Mouse (Mus musculus) regulatory T cell (primary cell): ENCODE measurements at regions not wholly inside any gene's neighbourhood (a gene's known extent, or its start where the extent isn't known, plus 50 kb on each side); places are given as distances from the start of the nearest gene placed in this dataset.

Experiments
- in situ Hi-C: fragments of 300-600 bp; cut with MboI, MseI; formaldehyde crosslinking; loops from one replicate; pipeline ENCODE4 v1.15.1; 2025; ENCODE audit warnings: high pct_unique_total_duplicates

- in situ Hi-C loops = no loop called here
These were observed 245.0 kb upstream of the Cnr1 start for GRCm38 (mm10) chr4:33679351-33679750.

GRCm38 (mm10) chr4:33686135-33686534 is 238.3 kb upstream of the Cnr1 start:
- in situ Hi-C loops = no loop called here

- in situ Hi-C loops = no loop called here
These were observed 237.0 kb upstream of the Cnr1 start for GRCm38 (mm10) chr4:33687434-33687833.

- in situ Hi-C loops = no loop called here
These were observed 231.0 kb upstream of the Cnr1 start for GRCm38 (mm10) chr4:33693441-33693840.

- in situ Hi-C loops = no loop called here
These were observed 227.4 kb upstream of the Cnr1 start for GRCm38 (mm10) chr4:33696969-33697368.

- in situ Hi-C loops = no loop called here
These were observed 222.2 kb upstream of the Cnr1 start for GRCm38 (mm10) chr4:33702028-33702666.

GRCm38 (mm10) chr4:33705722-33706121 is 218.7 kb upstream of the Cnr1 start:
- in situ Hi-C loops = loop anchor here (5.0 kb wide), 1 partner anchor 153 kb away; no protein-coding TSS in a partner anchor

- in situ Hi-C loops = loop anchor here (5.0 kb wide), 1 partner anchor 154 kb away; no protein-coding TSS in a partner anchor
These were observed 217.6 kb upstream of the Cnr1 start for GRCm38 (mm10) chr4:33706785-33707184.

GRCm38 (mm10) chr4:33716475-33717117 is 207.8 kb upstream of the Cnr1 start:
- in situ Hi-C loops = no loop called here

GRCm38 (mm10) chr4:33720972-33721371 is 203.4 kb upstream of the Cnr1 start:
- in situ Hi-C loops = no loop called here

- in situ Hi-C loops = no loop called here
These were observed 202.4 kb upstream of the Cnr1 start for GRCm38 (mm10) chr4:33721971-33722370.

GRCm38 (mm10) chr4:33731837-33732236 is 192.6 kb upstream of the Cnr1 start:
- in situ Hi-C loops = loop anchor here (10.0 kb wide), 1 partner anchor 403 kb away; no protein-coding TSS in a partner anchor

GRCm38 (mm10) chr4:33734923-33735322 is 189.5 kb upstream of the Cnr1 start:
- in situ Hi-C loops = loop anchor here (10.0 kb wide), 1 partner anchor 400 kb away; no protein-coding TSS in a partner anchor

GRCm38 (mm10) chr4:33735442-33735966 is 188.9 kb upstream of the Cnr1 start:
- in situ Hi-C loops = loop anchor here (10.0 kb wide), 1 partner anchor 399 kb away; no protein-coding TSS in a partner anchor

- in situ Hi-C loops = loop anchor here (10.0 kb wide), 1 partner anchor 399 kb away; no protein-coding TSS in a partner anchor
These were observed 188.2 kb upstream of the Cnr1 start for GRCm38 (mm10) chr4:33736061-33736701.

- in situ Hi-C loops = loop anchor here (10.0 kb wide), 1 partner anchor 397 kb away; no protein-coding TSS in a partner anchor
These were observed 187.1 kb upstream of the Cnr1 start for GRCm38 (mm10) chr4:33737337-33737736.

- in situ Hi-C loops = loop anchor here (10.0 kb wide), 1 partner anchor 397 kb away; no protein-coding TSS in a partner anchor
These were observed 186.5 kb upstream of the Cnr1 start for GRCm38 (mm10) chr4:33737859-33738417.

GRCm38 (mm10) chr4:33739211-33739904 is 185.0 kb upstream of the Cnr1 start:
- in situ Hi-C loops = loop anchor here (10.0 kb wide), 1 partner anchor 395 kb away; no protein-coding TSS in a partner anchor

- in situ Hi-C loops = no loop called here
These were observed 183.4 kb upstream of the Cnr1 start for GRCm38 (mm10) chr4:33740982-33741381.

- in situ Hi-C loops = no loop called here
These were observed 179.2 kb upstream of the Cnr1 start for GRCm38 (mm10) chr4:33745180-33745579.

GRCm38 (mm10) chr4:33747316-33747895 is 177.0 kb upstream of the Cnr1 start:
- in situ Hi-C loops = no loop called here
